Mouse (Mus musculus) thymus, adult 2 months (tissue): ENCODE data around the gene Nif3l1.

ENCODE experiments used
- CTCF ChIP-seq: fragments of 200-500 bp; IDR thresholded peaks from 2 replicates; pipeline ENCODE4 v1.5.1; 2012; ENCODE audit warnings: mild to moderate bottlenecking, control low read depth, low read length, moderate library complexity, borderline replicate concordance; ENCODE audit not compliant: control insufficient read depth, poor library complexity, insufficient read depth; ENCODE audit errors: extremely low read depth
- POLR2A ChIP-seq: fragments of 200-500 bp; IDR thresholded peaks from 2 replicates; pipeline ENCODE4 v1.6.1; 2012; ENCODE audit warnings: mild to moderate bottlenecking, low read length, control low read depth, moderate library complexity; ENCODE audit not compliant: control insufficient read depth, poor library complexity, insufficient read depth; ENCODE audit errors: extremely low read depth

DNA sequence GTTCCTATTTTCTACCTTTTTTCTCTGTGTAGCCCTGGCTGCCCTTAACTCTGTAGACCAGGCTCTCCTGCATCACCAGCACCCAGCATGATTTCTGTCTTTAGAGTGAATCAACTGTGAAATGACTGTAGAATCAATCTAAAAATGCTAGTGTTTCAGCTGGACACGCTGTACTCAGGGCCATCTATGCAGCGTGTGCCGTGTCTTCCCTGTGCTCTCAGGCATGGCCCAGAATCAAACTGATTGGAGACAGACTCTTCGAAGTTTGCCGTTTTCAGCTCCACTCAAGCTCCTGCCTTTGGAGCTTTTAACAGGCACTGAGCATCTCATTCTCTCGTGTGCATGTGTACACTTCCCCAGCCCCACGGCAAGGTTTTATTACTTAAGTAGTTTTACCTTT, 34.2 kb upstream of the Nif3l1 start:
- TF ChIP-seq CTCF (no peak), POLR2A (no peak)
